Mouse (Mus musculus): ENCODE data around the gene Prkg1. TPM values are rescaled to one million over a fixed set of nuclear protein-coding genes. Genes with fewer than 3 reads are reported as not detected.

The Prkg1 gene
- polyA plus RNA-seq, 1 experiment, result 23.3 TPM

DNA sequence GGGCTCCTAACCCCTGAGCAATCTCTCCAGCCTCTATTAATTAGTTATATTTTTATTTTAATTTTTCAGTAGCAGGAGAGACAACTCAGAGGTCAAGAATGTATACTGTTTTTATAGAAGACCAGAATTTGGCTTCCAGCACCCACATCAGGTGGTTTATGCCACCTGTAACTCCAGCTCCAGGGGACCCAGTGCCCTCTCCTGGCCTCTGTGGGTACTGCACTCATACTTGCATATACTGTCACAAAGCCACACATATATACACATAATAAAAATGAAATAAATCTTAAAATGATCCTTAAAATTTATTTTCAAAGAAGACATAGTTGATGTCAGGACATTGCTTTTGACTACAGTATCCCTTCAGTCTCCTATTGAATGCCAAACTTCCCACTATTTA lies 862.5 kb downstream of the Prkg1 start:
- no peak overlapping the region for H3K27ac ChIP-seq (ENCODE audit: insufficient read depth, low read length)
- no peak overlapping the region for H3K4me3 ChIP-seq (ENCODE audit: insufficient read depth, low read length)
- TF ChIP-seq CTCF (IDR thresholded peaks at IDR 0.05; ENCODE audit: borderline replicate concordance, insufficient read depth, low read length), result no peak
- no peak for TF ChIP-seq POLR2A (IDR thresholded peaks at IDR 0.05; ENCODE audit: low read depth, low read length)
- H3K4me1 ChIP-seq (ENCODE audit: control insufficient read depth, insufficient read depth, low read length), result no peaks in the 10 kb centered on the region

GRCm38 (mm10) chr19:30901025-30901424 lies 863.8 kb downstream of the Prkg1 start:
- H3K4me3 ChIP-seq (ENCODE audit: insufficient read depth, low read length), result no peak overlapping the region
- TF ChIP-seq CTCF (IDR thresholded peaks at IDR 0.05; ENCODE audit: borderline replicate concordance, insufficient read depth, low read length) (no peak), POLR2A (IDR thresholded peaks at IDR 0.05; ENCODE audit: low read depth, low read length) (no peak)
- H3K4me1 ChIP-seq (ENCODE audit: control insufficient read depth, insufficient read depth, low read length), result no peaks in the 10 kb centered on the region
- no peak overlapping the region for H3K27ac ChIP-seq (ENCODE audit: insufficient read depth, low read length)

DNA sequence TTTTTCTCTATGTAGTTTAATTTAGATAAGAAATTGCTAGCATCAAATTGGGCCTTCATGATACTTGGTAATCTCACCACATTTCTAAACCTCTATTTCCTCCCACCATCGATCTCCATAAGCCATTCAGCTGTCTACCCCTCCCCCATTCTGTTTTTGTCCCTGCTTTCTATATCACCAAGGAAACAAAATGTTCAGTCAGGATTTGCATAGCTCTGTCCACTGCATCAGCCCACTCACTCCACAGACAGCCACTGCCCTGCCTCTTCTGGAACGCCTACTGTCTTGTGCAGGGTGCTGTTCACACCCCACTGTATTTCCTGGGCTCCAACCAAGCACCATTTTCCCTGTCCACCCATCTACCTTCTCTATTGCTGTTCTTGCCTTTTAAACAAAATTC lies 874.5 kb downstream of the Prkg1 start:
- H3K4me1 ChIP-seq (ENCODE audit: control insufficient read depth, insufficient read depth, low read length), result no peaks in the 10 kb centered on the region; the same call in 1 of the 2 replicates
- H3K4me3 ChIP-seq (ENCODE audit: insufficient read depth, low read length), result no peak overlapping the region
- TF ChIP-seq POLR2A (IDR thresholded peaks at IDR 0.05; ENCODE audit: low read depth, low read length) (no peak), CTCF (IDR thresholded peaks at IDR 0.05; ENCODE audit: borderline replicate concordance, insufficient read depth, low read length) (no peak)
- H3K27ac ChIP-seq (ENCODE audit: insufficient read depth, low read length), result no peak overlapping the region

DNA sequence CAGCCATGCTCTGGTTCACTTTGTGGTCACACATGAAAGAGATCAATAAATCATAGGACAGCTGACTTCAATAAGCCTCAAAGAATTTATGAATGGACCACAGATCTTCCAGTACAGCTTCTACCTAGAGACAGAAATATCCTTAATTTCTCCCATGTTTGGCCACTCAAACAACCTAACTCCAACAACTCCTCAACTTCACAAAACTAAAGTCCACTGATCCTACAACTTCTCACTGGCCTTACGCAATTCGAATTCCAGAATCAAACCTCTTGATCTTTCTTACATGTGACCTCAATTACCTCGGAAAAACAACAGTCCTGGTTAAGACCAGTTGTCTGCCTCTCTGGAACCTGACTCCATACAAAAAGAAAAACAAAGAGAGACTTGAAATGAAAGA lies 875.0 kb downstream of the Prkg1 start:
- Histone ChIP-seq H3K4me1 (ENCODE audit: control insufficient read depth, insufficient read depth, low read length) (no peaks in the 10 kb centered on the region; the same call in 1 of the 2 replicates), H3K4me3 (ENCODE audit: insufficient read depth, low read length) (no peak overlapping the region), H3K27ac (ENCODE audit: insufficient read depth, low read length) (no peak overlapping the region)
- TF ChIP-seq POLR2A (IDR thresholded peaks at IDR 0.05; ENCODE audit: low read depth, low read length) (no peak), CTCF (IDR thresholded peaks at IDR 0.05; ENCODE audit: borderline replicate concordance, insufficient read depth, low read length) (no peak)

- Histone ChIP-seq H3K4me1 (ENCODE audit: control insufficient read depth, insufficient read depth, low read length) (0 out of 2 replicates have a peak, but pooled peaks cover 3% of the 10 kb centered on the region), H3K27ac (ENCODE audit: insufficient read depth, low read length) (peak overlapping the region; percentile 55; the same call in 1 of the 2 replicates), H3K4me3 (ENCODE audit: insufficient read depth, low read length) (no peak overlapping the region)
- TF ChIP-seq POLR2A (IDR thresholded peaks at IDR 0.05; ENCODE audit: low read depth, low read length), result no peak
- no peak for TF ChIP-seq CTCF (IDR thresholded peaks at IDR 0.05; ENCODE audit: borderline replicate concordance, insufficient read depth, low read length)
Observed at GRCm38 (mm10) chr19:30861441-30861840, 903.4 kb downstream of the Prkg1 start.

- Histone ChIP-seq H3K4me3 (ENCODE audit: insufficient read depth, low read length) (no peak overlapping the region), H3K4me1 (ENCODE audit: control insufficient read depth, insufficient read depth, low read length) (peaks cover 5% of the 10 kb centered on the region; the same call in 1 of the 2 replicates), H3K27ac (ENCODE audit: insufficient read depth, low read length) (0 out of 2 replicates have a peak overlapping the region, but pooled peaks have one; percentile 64)
- TF ChIP-seq POLR2A (IDR thresholded peaks at IDR 0.05; ENCODE audit: low read depth, low read length) (no peak), CTCF (IDR thresholded peaks at IDR 0.05; ENCODE audit: borderline replicate concordance, insufficient read depth, low read length) (no peak)
Observed at GRCm38 (mm10) chr19:30851023-30851422, 913.8 kb downstream of the Prkg1 start.

GRCm38 (mm10) chr19:30844916-30845315 lies 919.9 kb downstream of the Prkg1 start:
- Histone ChIP-seq H3K27ac (ENCODE audit: insufficient read depth, low read length) (peak overlapping the region; percentile 42), H3K4me1 (ENCODE audit: control insufficient read depth, insufficient read depth, low read length) (no peaks in the 10 kb centered on the region; the same call in 1 of the 2 replicates), H3K4me3 (ENCODE audit: insufficient read depth, low read length) (no peak overlapping the region)
- TF ChIP-seq POLR2A (IDR thresholded peaks at IDR 0.05; ENCODE audit: low read depth, low read length) (no peak), CTCF (IDR thresholded peaks at IDR 0.05; ENCODE audit: borderline replicate concordance, insufficient read depth, low read length) (no peak)

DNA sequence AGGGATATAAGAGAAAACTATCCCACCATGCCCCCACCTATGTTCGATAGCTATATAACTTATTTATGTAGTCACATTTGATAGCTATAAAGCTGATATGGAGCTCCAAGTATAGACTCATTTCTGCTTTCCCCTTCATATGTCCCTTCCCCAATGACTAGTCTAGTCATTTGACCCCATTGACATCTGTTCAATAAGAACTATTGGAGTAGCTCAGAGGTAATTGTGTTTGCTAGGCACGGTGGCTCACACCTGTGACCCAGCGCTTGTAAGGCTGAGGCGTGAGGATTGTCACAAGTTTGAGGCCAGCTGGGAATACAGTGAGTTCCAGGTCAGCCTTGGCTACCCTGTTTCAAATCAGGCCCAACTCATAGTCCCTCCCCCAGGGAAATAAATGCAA lies 921.2 kb downstream of the Prkg1 start:
- Histone ChIP-seq H3K27ac (ENCODE audit: insufficient read depth, low read length) (0 out of 2 replicates have a peak overlapping the region, but pooled peaks have one; percentile 4), H3K4me1 (ENCODE audit: control insufficient read depth, insufficient read depth, low read length) (no peaks in the 10 kb centered on the region; the same call in 1 of the 2 replicates), H3K4me3 (ENCODE audit: insufficient read depth, low read length) (no peak overlapping the region)
- no peak for TF ChIP-seq POLR2A (IDR thresholded peaks at IDR 0.05; ENCODE audit: low read depth, low read length)
- no peak for TF ChIP-seq CTCF (IDR thresholded peaks at IDR 0.05; ENCODE audit: borderline replicate concordance, insufficient read depth, low read length)

- no peak overlapping the region for H3K4me3 ChIP-seq (ENCODE audit: insufficient read depth, low read length)
- H3K27ac ChIP-seq (ENCODE audit: insufficient read depth, low read length), result peak overlapping the region; percentile 73; the same call in 1 of the 2 replicates
- TF ChIP-seq POLR2A (IDR thresholded peaks at IDR 0.05; ENCODE audit: low read depth, low read length) (no peak), CTCF (IDR thresholded peaks at IDR 0.05; ENCODE audit: borderline replicate concordance, insufficient read depth, low read length) (no peak)
- H3K4me1 ChIP-seq (ENCODE audit: control insufficient read depth, insufficient read depth, low read length), result no peaks in the 10 kb centered on the region; the same call in 1 of the 2 replicates
Observed at GRCm38 (mm10) chr19:30843052-30843564, 921.7 kb downstream of the Prkg1 start.

DNA sequence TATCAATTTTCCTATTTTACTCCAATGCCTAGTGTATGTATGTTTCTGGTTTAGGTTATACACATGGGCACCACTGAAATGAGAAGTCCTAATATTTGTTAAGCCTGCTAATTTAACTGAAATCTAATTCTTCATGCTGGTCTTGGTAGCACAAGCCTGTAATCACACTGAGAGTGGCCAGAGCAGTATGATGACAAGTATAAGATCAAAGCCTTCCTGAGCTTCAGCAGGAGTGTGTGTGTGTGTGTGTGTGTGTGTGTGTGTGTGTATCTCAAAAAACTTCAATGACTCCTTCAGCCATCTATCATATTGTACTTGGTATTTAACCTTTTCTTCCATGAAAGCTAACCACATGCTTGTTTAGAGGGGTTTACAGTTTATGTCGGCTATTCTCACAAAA lies 922.2 kb downstream of the Prkg1 start:
- Histone ChIP-seq H3K27ac (ENCODE audit: insufficient read depth, low read length) (peak overlapping the region; percentile 73; the same call in 1 of the 2 replicates), H3K4me1 (ENCODE audit: control insufficient read depth, insufficient read depth, low read length) (no peaks in the 10 kb centered on the region; the same call in 1 of the 2 replicates), H3K4me3 (ENCODE audit: insufficient read depth, low read length) (no peak overlapping the region)
- TF ChIP-seq POLR2A (IDR thresholded peaks at IDR 0.05; ENCODE audit: low read depth, low read length) (no peak), CTCF (IDR thresholded peaks at IDR 0.05; ENCODE audit: borderline replicate concordance, insufficient read depth, low read length) (no peak)
